23 mouse cellular contexts compared by ENCODE assay signal in genomic region chr9:92826708-92827353, GRCm38 (mm10).
DNase-seq lines count a peak whose midpoint lies in the region; ATAC-seq and TF ChIP-seq lines count a peak whose summit lies in the region.
"Had no signal": no experiment of that assay in that cellular context is flagged by ENCODE, and none has a peak within 500 bp of the region (broad histone marks: within the 10 kb centered on the region; RNA-seq: fewer than 3 reads in every experiment).

No protein-coding gene starts in this region.

- H3K9me3 ChIP-seq in intestine, embryonic 14.5 days (ENCODE audit: control insufficient read depth, low read length) = no peaks in the 10 kb centered on the region
- no peaks in the 10 kb centered on the region for H3K9me3 ChIP-seq in intestine, embryonic 15.5 days
- no peaks in the 10 kb centered on the region for H3K9me3 ChIP-seq in intestine, embryonic 16.5 days (ENCODE audit: control insufficient read depth, low read length)
- no peaks in the 10 kb centered on the region for H3K9me3 ChIP-seq in intestine, postnatal 0 days (ENCODE audit: control insufficient read depth)

- no peak for DNase-seq in intestine, embryonic 14.5 days (ENCODE audit: low spot score)
- no peak for DNase-seq in gastrocnemius, adult 8-10 months (ENCODE audit: low spot score in 2 of 2)
- DNase-seq in lung, postnatal 14 days = no peak
- DNase-seq in c-Kit-positive CD71-positive TER-119-positive erythroid progenitor cells, embryonic 14.5 days (ENCODE audit: low spot score) = no peak
- DNase-seq in urinary bladder, adult 2 months (ENCODE audit: low spot score) = no peak
- DNase-seq: adrenal gland, adult 2 months; adrenal gland, adult 8-10 months; adrenal gland, postnatal 10 days; adrenal gland, postnatal 14 days; adrenal gland, postnatal 25 days; adrenal gland, postnatal 36 days; B cell, adult 2 months; cerebellum, adult 11 months; cerebellum, adult 11-12 months; cerebellum, adult 18-20 months had no signal

- no peaks in the 10 kb centered on the region for H3K4me1 ChIP-seq in intestine, embryonic 14.5 days (replicated peaks; ENCODE audit: control insufficient read depth, insufficient read depth, low read length)
- H3K4me1 ChIP-seq in intestine, embryonic 15.5 days (replicated peaks) = 0 out of 2 replicates have a peak, but pooled peaks cover 2% of the 10 kb centered on the region
- H3K4me1 ChIP-seq in intestine, embryonic 16.5 days (ENCODE audit: control insufficient read depth, insufficient read depth, low read length) = no peaks in the 10 kb centered on the region
- H3K4me1 ChIP-seq in intestine, postnatal 0 days (replicated peaks; ENCODE audit: control insufficient read depth, insufficient read depth, low read length) = no peaks in the 10 kb centered on the region

- H3K9ac ChIP-seq in intestine, embryonic 14.5 days (ENCODE audit: low read length) = no peak overlapping the region
- H3K9ac ChIP-seq in intestine, embryonic 15.5 days = no peak overlapping the region
- no peak overlapping the region for H3K9ac ChIP-seq in intestine, embryonic 16.5 days (ENCODE audit: low read depth, low read length)
- no peak overlapping the region for H3K9ac ChIP-seq in intestine, postnatal 0 days (ENCODE audit: low read depth, low read length)

- H3K4me3 ChIP-seq in intestine, embryonic 14.5 days (ENCODE audit: low read depth, low read length) = no peak overlapping the region
- no peak overlapping the region for H3K4me3 ChIP-seq in intestine, embryonic 15.5 days (replicated peaks)
- no peak overlapping the region for H3K4me3 ChIP-seq in intestine, embryonic 16.5 days (ENCODE audit: low read length)
- H3K4me3 ChIP-seq in intestine, postnatal 0 days (ENCODE audit: low read depth, low read length) = no peak overlapping the region

- H3K27me3 ChIP-seq in intestine, embryonic 14.5 days (replicated peaks; ENCODE audit: control insufficient read depth, insufficient read depth, low read length) = no peaks in the 10 kb centered on the region
- no peaks in the 10 kb centered on the region for H3K27me3 ChIP-seq in intestine, embryonic 15.5 days (replicated peaks)
- H3K27me3 ChIP-seq in intestine, embryonic 16.5 days (replicated peaks; ENCODE audit: control insufficient read depth, insufficient read depth, low read length) = no peaks in the 10 kb centered on the region
- no peaks in the 10 kb centered on the region for H3K27me3 ChIP-seq in intestine, postnatal 0 days (replicated peaks; ENCODE audit: control insufficient read depth, insufficient read depth, low read length)
- H3K27me3 ChIP-seq: CH12.LX, Patski had no signal

- H3K27ac ChIP-seq in intestine, embryonic 14.5 days (ENCODE audit: low read depth) = no peak overlapping the region
- H3K27ac ChIP-seq in intestine, embryonic 15.5 days = no peak overlapping the region
- H3K27ac ChIP-seq in intestine, embryonic 16.5 days (ENCODE audit: low read length) = no peak overlapping the region
- no peak overlapping the region for H3K27ac ChIP-seq in intestine, postnatal 0 days (ENCODE audit: low read depth, low read length)

- no peaks in the 10 kb centered on the region for H3K36me3 ChIP-seq in intestine, embryonic 14.5 days (ENCODE audit: control insufficient read depth, insufficient read depth, low read length)
- no peaks in the 10 kb centered on the region for H3K36me3 ChIP-seq in intestine, embryonic 15.5 days
- no peaks in the 10 kb centered on the region for H3K36me3 ChIP-seq in intestine, embryonic 16.5 days (ENCODE audit: control insufficient read depth, insufficient read depth, low read length)
- no peaks in the 10 kb centered on the region for H3K36me3 ChIP-seq in intestine, postnatal 0 days (ENCODE audit: control insufficient read depth, insufficient read depth)
- H3K36me3 ChIP-seq: G1E had no signal

- ATAC-seq in intestine, embryonic 14.5 days (replicated peaks; ENCODE audit: low FRiP score, low TSS enrichment, low read depth) = peak; percentile 70
- ATAC-seq in intestine, embryonic 15.5 days = peak; percentile 91
- peak; percentile 91 for ATAC-seq in intestine, embryonic 16.5 days
- ATAC-seq in intestine, postnatal 0 days = peak; percentile 64
- ATAC-seq: activated CD4-positive, CD25-positive, alpha-beta regulatory T cell, adult 4 months; CD4-positive, CD25-positive, alpha-beta regulatory T cell, adult 4 months; Patski had no signal

- no peak for TF ChIP-seq CTCF in intestine, postnatal 0 days (IDR thresholded peaks at IDR 0.05; ENCODE audit: low read depth)

- H3K4me2 ChIP-seq in intestine, embryonic 14.5 days (ENCODE audit: low read length) = no peak overlapping the region
- H3K4me2 ChIP-seq in intestine, embryonic 15.5 days (replicated peaks) = no peak overlapping the region
- H3K4me2 ChIP-seq in intestine, embryonic 16.5 days (ENCODE audit: low read depth, low read length) = no peak overlapping the region
- H3K4me2 ChIP-seq in intestine, postnatal 0 days (replicated peaks; ENCODE audit: low read depth) = no peak overlapping the region
